Mouse (Mus musculus) naive thymus-derived CD4-positive, alpha-beta T cell, adult 2 months (primary cell): Measurements from ENCODE around the gene Vmn1r114.
"Not testable (repeated sequence)": the region's sequence is repeated elsewhere in the genome, so short reads cannot be mapped to it uniquely, and the experiment has no call there.

Experiments used
- DNase-seq: peaks from one replicate; pipeline ENCODE4 v3.0.0-alpha.2; 2011; ENCODE audit warnings: low read depth

Vmn1r114 gene

GRCm38 (mm10) chr7:20812086-20812485, at the start of gene Vmn1r114:
Gene Vmn1r114 (minus strand): TSS chr7:20812186.
- not testable (repeated sequence) for DNase-seq

GRCm38 (mm10) chr7:20844885-20845284, 32.9 kb upstream of the Vmn1r114 start, which contains the start of gene Vmn1r115:
Gene Vmn1r115 (minus strand): TSS chr7:20844985.
- not testable (repeated sequence) for DNase-seq

GRCm38 (mm10) chr7:20786985-20787384, 25.0 kb downstream of the Vmn1r114 start, which contains the start of gene Vmn1r113:
Gene Vmn1r113 (plus strand): TSS chr7:20787285.
- DNase-seq, result not testable (repeated sequence)

- not testable (repeated sequence) for DNase-seq
Measured at GRCm38 (mm10) chr7:20770885-20771284, 41.1 kb downstream of the Vmn1r114 start, which contains the start of gene Vmn1r112. Gene Vmn1r112 (plus strand): TSS chr7:20771185.
